Mouse (Mus musculus): ENCODE measurements around the gene Iqsec2.
A peak's percentile ranks its signal among the peaks of the same experiment; 100 is the strongest.

The Iqsec2 gene

GRCm38 (mm10) chrX:152143941-152144741 is at the start of gene Iqsec2:
TSS of gene Iqsec2 (plus strand) at chrX:152144268.
- no peak for DNase-seq (ENCODE audit: extremely low read depth, low read depth)

GRCm38 (mm10) chrX:152097572-152097971 is 46.5 kb upstream of the Iqsec2 start:
- DNase-seq (ENCODE audit: extremely low read depth, low read depth): no peak

DNA sequence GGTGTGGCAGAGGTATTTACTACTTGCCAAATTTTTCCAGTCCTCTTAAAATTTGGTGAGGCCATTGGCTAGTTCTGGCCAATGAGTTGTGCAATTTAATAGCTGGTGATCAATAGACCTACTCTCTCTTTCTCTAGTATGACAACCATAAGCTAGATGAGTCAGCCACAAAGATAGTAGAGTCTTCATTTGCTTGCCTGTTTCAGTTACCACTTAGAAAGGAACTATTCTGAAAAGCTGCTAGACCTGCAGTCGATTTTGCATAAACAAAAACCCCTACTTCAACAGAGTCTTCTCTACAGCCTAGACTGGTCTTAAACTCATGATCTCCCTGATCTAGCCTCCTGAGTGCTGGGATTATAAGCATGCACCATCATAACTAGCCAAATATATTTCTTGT is 22.4 kb upstream of the Iqsec2 start:
- DNase-seq (ENCODE audit: extremely low read depth, low read depth): no peak

- DNase-seq (ENCODE audit: extremely low read depth, low read depth): no peak
Observed at GRCm38 (mm10) chrX:152130777-152131176, 13.3 kb upstream of the Iqsec2 start.

- DNase-seq (ENCODE audit: extremely low read depth, low read depth): no peak
Observed at GRCm38 (mm10) chrX:152132029-152132428, 12.0 kb upstream of the Iqsec2 start.

DNA sequence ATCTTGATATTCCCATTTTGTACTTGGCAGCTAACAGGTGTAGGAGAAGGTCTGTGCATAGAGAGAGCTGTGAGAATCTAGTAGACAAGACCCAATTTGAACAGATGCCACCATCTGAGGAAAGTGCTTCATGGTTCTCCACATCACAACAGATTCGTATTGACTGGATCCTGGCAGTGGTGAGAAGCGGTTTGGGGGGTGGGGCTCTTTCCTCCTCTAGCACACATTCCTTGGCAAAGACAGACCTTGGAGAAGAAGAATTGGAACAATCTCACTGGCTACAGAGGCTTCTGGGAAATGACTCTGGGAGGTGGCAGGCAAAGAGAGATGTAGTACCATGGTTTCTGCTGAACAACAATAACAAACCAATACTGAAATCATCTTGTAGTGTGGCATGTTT is 8.9 kb upstream of the Iqsec2 start:
- no peak for DNase-seq (ENCODE audit: extremely low read depth, low read depth)

GRCm38 (mm10) chrX:152144742-152145214 is 710 bp downstream of the Iqsec2 start:
- no peak for DNase-seq (ENCODE audit: extremely low read depth, low read depth)

DNA sequence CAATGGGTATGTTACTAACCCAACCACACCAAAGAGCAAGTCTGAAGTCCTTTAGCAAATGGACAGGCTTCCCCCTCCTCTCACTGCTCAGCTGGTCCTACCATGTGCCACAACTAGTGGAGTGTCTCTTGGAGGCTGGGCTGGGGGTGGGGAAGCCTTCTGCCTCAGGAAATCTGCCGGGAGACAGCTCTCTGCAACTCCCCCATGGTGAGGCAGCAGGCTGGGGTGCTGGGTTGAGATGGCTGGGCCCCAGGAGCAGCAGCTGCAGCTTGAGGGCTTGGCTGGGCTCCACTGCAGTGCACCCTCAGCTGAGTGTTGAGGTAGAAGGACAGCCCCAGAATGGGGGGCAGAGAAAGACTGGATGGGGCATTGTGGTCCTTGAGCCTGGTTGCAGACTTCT is 2.1 kb downstream of the Iqsec2 start:
- no peak for DNase-seq (ENCODE audit: extremely low read depth, low read depth)

DNA sequence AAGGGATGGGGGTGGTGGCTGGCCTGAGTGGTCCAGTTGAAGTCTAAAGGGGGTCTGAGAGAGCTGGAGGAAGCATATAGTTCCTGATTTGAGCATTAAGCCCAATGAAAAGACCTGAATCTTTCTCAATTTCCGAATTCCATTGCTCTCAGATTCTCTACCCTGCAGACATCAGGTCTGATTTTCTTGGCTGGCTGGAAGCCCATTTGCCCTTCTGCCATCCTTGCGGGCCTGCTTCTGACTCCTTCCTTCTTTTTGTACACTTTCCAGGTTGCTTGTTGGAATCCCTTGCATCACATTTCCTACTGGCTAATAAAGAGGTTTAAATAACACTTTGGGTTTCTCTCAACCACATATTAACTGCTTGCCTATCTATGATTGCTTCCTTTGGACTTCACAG is 2.6 kb downstream of the Iqsec2 start:
- no peak for DNase-seq (ENCODE audit: extremely low read depth, low read depth)

DNA sequence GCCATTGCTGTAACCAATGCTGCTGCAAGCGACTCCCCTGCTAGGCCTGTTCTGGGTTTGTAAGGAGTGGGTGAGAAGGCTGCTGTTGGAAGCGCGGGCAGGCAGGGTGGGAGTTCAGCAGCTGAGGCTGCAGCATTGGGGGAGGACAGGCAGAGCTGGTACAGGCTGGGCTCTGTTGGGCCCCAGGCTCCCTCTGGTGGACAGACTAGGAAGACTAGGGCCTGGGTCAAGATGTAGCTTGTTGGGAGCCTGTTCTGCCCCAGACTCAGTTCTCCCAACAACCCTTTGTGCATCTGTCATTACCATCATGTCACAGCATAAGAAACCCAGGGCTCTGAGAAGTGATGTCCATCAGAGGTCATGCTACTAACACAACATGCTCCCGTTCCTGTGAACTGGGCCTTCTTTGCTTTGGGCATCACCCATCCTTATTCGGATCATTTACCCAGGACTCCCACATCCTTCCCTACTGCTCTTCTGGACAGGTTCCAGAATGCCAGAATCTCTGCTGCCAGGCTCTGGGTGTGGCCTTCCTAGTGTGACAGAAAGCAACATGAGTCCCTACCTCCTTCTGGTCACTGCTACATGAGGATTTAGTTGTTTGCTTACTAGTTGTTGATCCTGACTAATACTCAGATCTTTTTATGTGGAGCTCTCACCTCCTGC is 3.5 kb downstream of the Iqsec2 start:
- DNase-seq (ENCODE audit: extremely low read depth, low read depth): no peak

DNA sequence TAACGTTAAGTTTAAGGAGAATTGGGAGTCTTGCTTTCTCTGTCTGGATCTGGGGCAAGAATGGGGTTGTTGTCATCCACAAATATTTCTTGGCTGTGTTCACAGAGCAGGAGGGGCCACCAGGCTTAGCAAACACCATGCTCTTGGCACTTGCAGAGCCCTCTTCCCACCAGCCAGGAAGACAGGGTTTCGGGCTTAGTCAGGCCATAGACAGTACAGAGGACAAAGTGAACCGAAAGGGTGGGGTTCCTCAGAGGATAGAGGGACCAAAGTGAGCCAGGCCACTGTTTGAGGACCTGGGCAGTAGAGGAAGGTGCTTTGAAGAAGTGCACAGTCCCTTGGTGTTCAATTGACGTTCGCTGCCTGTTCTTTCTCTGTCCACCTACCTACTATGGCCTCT is 4.6 kb downstream of the Iqsec2 start:
- DNase-seq (ENCODE audit: extremely low read depth, low read depth): no peak

DNA sequence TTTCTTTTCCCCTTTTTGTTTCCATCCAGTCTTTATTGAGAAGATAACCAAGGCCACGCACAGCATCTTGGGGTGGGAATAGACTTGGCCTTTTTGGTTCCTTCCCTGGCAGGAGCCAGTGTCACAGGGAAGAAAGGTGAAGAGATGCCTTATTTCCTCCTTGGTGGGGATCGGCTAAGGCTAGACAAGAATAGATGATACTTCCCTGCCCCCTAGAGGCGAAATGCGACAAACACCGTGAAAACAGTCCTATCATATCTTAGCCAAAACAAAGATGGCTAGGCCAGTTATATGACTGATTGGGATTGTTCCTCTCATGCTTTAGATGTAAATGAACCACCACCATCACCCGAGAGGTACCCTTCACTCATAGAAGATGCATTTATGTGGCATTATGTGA is 7.6 kb downstream of the Iqsec2 start:
- peak; percentile 40 for DNase-seq (ENCODE audit: extremely low read depth, low read depth)

DNA sequence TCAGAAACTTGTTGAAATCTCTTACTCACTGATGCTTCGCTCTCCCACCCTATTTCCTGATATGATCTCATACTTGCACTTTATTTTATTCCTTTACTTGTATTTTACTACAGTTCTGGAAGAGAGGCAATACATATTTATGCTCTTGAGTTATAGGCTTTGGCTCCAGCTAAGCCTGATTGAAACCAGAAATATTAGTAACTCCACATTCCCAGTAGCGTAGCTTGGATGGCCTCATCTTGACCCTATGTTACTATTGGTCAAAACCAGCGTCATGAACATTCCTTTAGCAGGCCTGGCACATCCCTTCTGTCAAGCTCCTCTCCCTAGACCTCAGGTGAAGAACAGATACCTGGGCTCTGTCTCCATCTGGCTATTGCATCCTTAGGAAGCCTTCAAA is 14.2 kb downstream of the Iqsec2 start:
- no peak for DNase-seq (ENCODE audit: extremely low read depth, low read depth)

GRCm38 (mm10) chrX:152161404-152161803 is 17.3 kb downstream of the Iqsec2 start:
- DNase-seq (ENCODE audit: extremely low read depth, low read depth): no peak

DNA sequence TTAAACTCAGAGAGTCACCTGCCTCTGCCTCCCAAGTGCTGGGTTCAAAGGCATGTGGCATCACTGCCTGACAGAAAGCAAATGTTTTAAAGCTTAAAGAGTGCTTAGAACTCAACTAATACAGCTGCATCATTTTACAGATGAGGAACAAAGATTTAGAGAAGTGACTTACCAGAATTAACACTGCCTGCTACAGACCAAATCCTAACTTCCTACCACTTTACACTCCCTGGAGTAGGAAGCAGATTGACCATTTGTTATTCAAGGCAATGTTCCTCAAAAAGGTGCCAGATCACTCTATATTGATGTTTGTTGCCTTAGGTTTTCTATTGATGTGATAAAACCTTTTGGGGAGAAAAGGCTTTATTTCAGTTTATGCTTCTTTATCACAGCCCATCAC is 20.0 kb downstream of the Iqsec2 start:
- no peak for DNase-seq (ENCODE audit: extremely low read depth, low read depth)

- no peak for DNase-seq (ENCODE audit: extremely low read depth, low read depth)
Observed at GRCm38 (mm10) chrX:152166161-152166560, 22.1 kb downstream of the Iqsec2 start.

- no peak for DNase-seq (ENCODE audit: extremely low read depth, low read depth)
Observed at GRCm38 (mm10) chrX:152168521-152168920, 24.5 kb downstream of the Iqsec2 start.

DNA sequence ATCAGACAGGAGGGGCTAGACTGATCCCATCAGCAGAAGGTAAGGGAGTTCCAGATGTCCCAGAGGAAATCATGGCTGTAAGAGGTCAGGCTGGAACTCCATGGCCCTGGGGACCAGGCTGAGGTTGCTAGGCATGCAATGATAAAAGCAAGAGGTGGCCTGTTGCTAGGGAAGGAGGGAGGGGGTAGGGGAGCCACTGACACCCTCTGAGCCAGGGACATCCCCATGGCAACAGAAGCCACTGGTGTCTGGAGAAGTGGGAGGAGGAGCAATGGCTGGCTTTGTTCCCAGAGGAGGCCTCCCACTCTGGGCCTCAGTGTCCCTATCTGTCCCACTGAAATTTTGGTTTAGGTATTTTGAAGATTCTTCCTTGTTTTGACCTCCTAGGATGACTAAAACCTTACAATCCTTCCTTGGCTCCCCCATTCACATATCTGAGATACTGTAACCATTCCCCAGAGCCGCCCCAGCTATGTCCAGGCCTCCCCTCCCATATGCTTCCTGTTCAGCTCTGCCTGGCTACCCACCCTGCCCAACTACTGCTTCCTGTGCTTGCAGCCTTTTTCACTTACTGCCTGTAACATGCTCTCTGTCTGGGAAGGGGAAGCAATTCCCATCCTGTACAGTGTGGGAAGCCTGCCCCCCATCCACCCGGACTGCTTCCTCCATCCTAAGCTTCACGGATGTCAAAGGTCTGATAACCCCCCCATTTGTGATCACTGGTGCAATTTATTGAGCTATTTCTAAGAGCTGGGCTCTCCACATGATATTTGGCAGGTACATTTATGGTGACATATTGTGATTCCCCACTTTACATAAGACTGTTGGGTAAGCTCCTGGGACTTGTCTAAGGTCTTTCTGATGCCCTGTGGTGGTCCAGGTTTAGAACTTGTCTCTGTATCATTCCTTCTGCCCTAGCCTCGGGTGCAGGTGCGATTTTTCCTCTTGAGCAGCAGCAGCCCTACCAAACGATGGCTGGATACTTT is 27.3 kb downstream of the Iqsec2 start:
- DNase-seq (ENCODE audit: extremely low read depth, low read depth): no peak

GRCm38 (mm10) chrX:152172487-152172935 is 28.4 kb downstream of the Iqsec2 start:
- DNase-seq (ENCODE audit: extremely low read depth, low read depth): peak; percentile 20

DNA sequence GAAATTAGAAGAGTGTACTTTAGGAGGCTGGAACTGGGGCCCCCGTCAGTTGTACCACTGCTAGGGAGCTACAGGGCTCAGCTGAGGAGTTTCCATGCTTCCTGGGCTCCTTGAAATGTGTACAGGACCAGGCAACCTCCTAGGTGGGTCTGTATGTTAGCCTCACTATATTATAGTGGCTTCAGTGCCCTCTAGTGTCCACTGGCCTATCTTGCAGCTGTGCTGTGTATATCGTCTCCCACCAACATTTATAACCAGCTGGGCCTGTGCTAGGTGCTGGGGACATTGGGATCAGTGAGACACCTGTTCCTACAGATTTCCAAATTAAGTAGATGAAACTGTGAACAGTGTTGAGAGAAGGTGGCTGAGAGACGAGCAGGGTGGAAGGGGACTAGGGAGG is 31.2 kb downstream of the Iqsec2 start:
- DNase-seq (ENCODE audit: extremely low read depth, low read depth): peak; percentile 31

GRCm38 (mm10) chrX:152177897-152178296 is 33.8 kb downstream of the Iqsec2 start:
- DNase-seq (ENCODE audit: extremely low read depth, low read depth): no peak
